Mouse (Mus musculus): ENCODE measurements around the gene Fndc8. TPM values are rescaled to one million over a fixed set of nuclear protein-coding genes. Genes with fewer than 3 reads are reported as not detected.

Fndc8 gene
- polyA plus RNA-seq, 1 experiment from 2014 or later = 0.19 TPM

DNA sequence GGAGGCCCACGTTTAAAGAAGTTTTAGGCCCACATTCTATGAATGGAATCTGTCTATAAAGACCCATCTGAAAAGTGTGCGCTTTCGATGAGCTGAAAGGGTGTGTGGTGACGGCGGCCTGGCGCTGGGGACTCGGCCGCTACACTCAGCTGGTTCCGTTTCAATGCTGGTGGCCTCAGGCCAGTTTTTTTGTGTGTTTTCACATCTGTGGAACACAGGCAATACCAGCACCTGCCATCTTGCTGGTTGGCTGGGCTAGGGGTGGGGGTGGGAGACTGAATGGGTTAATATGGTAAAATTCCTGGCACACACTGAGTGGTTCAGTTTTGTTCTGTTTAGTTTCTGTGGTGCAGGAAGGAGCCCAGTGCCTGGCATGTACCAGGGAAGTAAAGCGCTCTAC, 35.9 kb upstream of the Fndc8 start:
- H3K9ac ChIP-seq = no peak overlapping the region
- H3K27me3 ChIP-seq = no peaks in the 10 kb centered on the region
- no peak overlapping the region for H3K4me3 ChIP-seq
- ATAC-seq (ENCODE audit: low FRiP score, low read depth) = no peak
- no peak overlapping the region for H3K4me2 ChIP-seq (replicated peaks)
- 72% methylated on average over 10 of the region's 10 CpGs for WGBS
- no peaks in the 10 kb centered on the region for H3K9me3 ChIP-seq
- no peaks in the 10 kb centered on the region for H3K36me3 ChIP-seq
- H3K27ac ChIP-seq = no peak overlapping the region; the same call in 1 of the 2 replicates
- peaks cover 10% of the 10 kb centered on the region for H3K4me1 ChIP-seq

GRCm38 (mm10) chr11:82857307-82857848, 34.5 kb upstream of the Fndc8 start:
- H3K4me1 ChIP-seq = peaks cover 21% of the 10 kb centered on the region
- H3K27ac ChIP-seq = no peak overlapping the region
- H3K36me3 ChIP-seq = no peaks in the 10 kb centered on the region
- H3K27me3 ChIP-seq = no peaks in the 10 kb centered on the region
- no peak for ATAC-seq (ENCODE audit: low FRiP score, low read depth)
- no peak overlapping the region for H3K4me3 ChIP-seq
- no peak overlapping the region for H3K9ac ChIP-seq
- no peak overlapping the region for H3K4me2 ChIP-seq (replicated peaks)
- WGBS = 84% methylated on average over 13 of the region's 13 CpGs
- no peaks in the 10 kb centered on the region for H3K9me3 ChIP-seq

GRCm38 (mm10) chr11:82860759-82861158, 31.2 kb upstream of the Fndc8 start:
- ATAC-seq (ENCODE audit: low FRiP score, low read depth) = no peak
- Histone ChIP-seq H3K27me3 (no peaks in the 10 kb centered on the region), H3K36me3 (no peaks in the 10 kb centered on the region), H3K27ac (no peak overlapping the region), H3K4me2 (replicated peaks) (no peak overlapping the region), H3K4me3 (no peak overlapping the region), H3K9me3 (no peaks in the 10 kb centered on the region), H3K4me1 (peaks cover 29% of the 10 kb centered on the region), H3K9ac (no peak overlapping the region)
- WGBS = 91% methylated on average over 6 of the region's 6 CpGs

DNA sequence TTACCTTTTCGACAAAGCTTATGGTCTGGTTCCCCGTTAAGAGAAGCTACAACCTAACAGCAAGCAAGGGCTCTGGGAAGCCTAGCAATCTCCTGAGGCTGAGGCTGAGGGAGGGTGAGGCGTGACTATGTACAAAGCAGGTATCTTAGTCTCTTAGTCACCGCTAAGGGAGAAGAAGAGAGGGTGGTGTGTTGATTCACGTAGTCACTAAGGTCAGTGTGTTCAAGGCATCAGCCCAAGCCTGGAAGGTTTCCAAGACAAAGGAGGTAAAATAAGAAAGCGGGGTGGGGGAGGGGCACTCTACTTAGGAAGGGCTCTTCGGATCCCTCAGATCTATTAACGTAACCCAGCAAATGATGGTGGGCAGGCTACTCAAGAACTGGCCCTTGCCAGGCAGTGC, 30.4 kb upstream of the Fndc8 start:
- 72% methylated on average over 8 of the region's 8 CpGs for WGBS
- no peaks in the 10 kb centered on the region for H3K27me3 ChIP-seq
- no peak for ATAC-seq (ENCODE audit: low FRiP score, low read depth)

GRCm38 (mm10) chr11:82862638-82863037, 29.3 kb upstream of the Fndc8 start:
- H3K36me3 ChIP-seq = no peaks in the 10 kb centered on the region
- H3K9ac ChIP-seq = no peak overlapping the region
- 72% methylated on average over 9 of the region's 9 CpGs for WGBS
- H3K4me1 ChIP-seq = peaks cover 19% of the 10 kb centered on the region
- H3K4me3 ChIP-seq = no peak overlapping the region
- no peak for ATAC-seq (ENCODE audit: low FRiP score, low read depth)
- H3K27me3 ChIP-seq = no peaks in the 10 kb centered on the region
- no peak overlapping the region for H3K27ac ChIP-seq
- no peaks in the 10 kb centered on the region for H3K9me3 ChIP-seq
- no peak overlapping the region for H3K4me2 ChIP-seq (replicated peaks)

More for the DNA sequence above, 30.4 kb upstream of the Fndc8 start:
- peaks cover 23% of the 10 kb centered on the region for H3K4me1 ChIP-seq
- H3K27ac ChIP-seq = no peak overlapping the region
- no peaks in the 10 kb centered on the region for H3K36me3 ChIP-seq
- H3K4me3 ChIP-seq = no peak overlapping the region
- no peak overlapping the region for H3K9ac ChIP-seq
- H3K4me2 ChIP-seq (replicated peaks) = no peak overlapping the region
- H3K9me3 ChIP-seq = no peaks in the 10 kb centered on the region

GRCm38 (mm10) chr11:82863059-82863458, 28.9 kb upstream of the Fndc8 start:
- ATAC-seq (ENCODE audit: low FRiP score, low read depth) = no peak
- Histone ChIP-seq H3K4me3 (no peak overlapping the region), H3K27ac (no peak overlapping the region), H3K9me3 (no peaks in the 10 kb centered on the region), H3K4me1 (peaks cover 19% of the 10 kb centered on the region), H3K4me2 (replicated peaks) (no peak overlapping the region), H3K27me3 (no peaks in the 10 kb centered on the region), H3K36me3 (no peaks in the 10 kb centered on the region), H3K9ac (no peak overlapping the region)
- WGBS = 72% methylated on average over 2 of the region's 2 CpGs

GRCm38 (mm10) chr11:82863488-82863931, 28.4 kb upstream of the Fndc8 start:
- H3K4me3 ChIP-seq = no peak overlapping the region
- H3K27ac ChIP-seq = peak overlapping the region; percentile 44; the same call in 1 of the 2 replicates
- ATAC-seq (ENCODE audit: low FRiP score, low read depth) = no peak
- peaks cover 21% of the 10 kb centered on the region for H3K4me1 ChIP-seq
- no peaks in the 10 kb centered on the region for H3K36me3 ChIP-seq
- H3K27me3 ChIP-seq = no peaks in the 10 kb centered on the region
- no peak overlapping the region for H3K9ac ChIP-seq
- no peak overlapping the region for H3K4me2 ChIP-seq (replicated peaks)
- 50% methylated on average over 4 of the region's 4 CpGs for WGBS
- H3K9me3 ChIP-seq = no peaks in the 10 kb centered on the region

- Histone ChIP-seq H3K27me3 (no peaks in the 10 kb centered on the region), H3K9me3 (no peaks in the 10 kb centered on the region), H3K27ac (no peak overlapping the region), H3K9ac (no peak overlapping the region), H3K4me2 (replicated peaks) (no peak overlapping the region), H3K4me1 (peaks cover 26% of the 10 kb centered on the region), H3K36me3 (no peaks in the 10 kb centered on the region), H3K4me3 (no peak overlapping the region)
- 81% methylated on average over 10 of the region's 10 CpGs for WGBS
- no peak for ATAC-seq (ENCODE audit: low FRiP score, low read depth)
Observed at GRCm38 (mm10) chr11:82865957-82866356, 26.0 kb upstream of the Fndc8 start.

- 33% methylated on average over 7 of the region's 7 CpGs for WGBS
- H3K27ac ChIP-seq = no peak overlapping the region
- no peaks in the 10 kb centered on the region for H3K27me3 ChIP-seq
- H3K4me2 ChIP-seq (replicated peaks) = no peak overlapping the region
- no peak overlapping the region for H3K9ac ChIP-seq
- no peaks in the 10 kb centered on the region for H3K9me3 ChIP-seq
- no peaks in the 10 kb centered on the region for H3K36me3 ChIP-seq
- peaks cover 17% of the 10 kb centered on the region for H3K4me1 ChIP-seq
- no peak for ATAC-seq (ENCODE audit: low FRiP score, low read depth)
- no peak overlapping the region for H3K4me3 ChIP-seq
Observed at GRCm38 (mm10) chr11:82866850-82867564, 24.9 kb upstream of the Fndc8 start.

GRCm38 (mm10) chr11:82867956-82868355, 24.0 kb upstream of the Fndc8 start:
- H3K9ac ChIP-seq = no peak overlapping the region
- no peaks in the 10 kb centered on the region for H3K9me3 ChIP-seq
- no peak for ATAC-seq (ENCODE audit: low FRiP score, low read depth)
- 63% methylated on average over 5 of the region's 5 CpGs for WGBS
- H3K27me3 ChIP-seq = no peaks in the 10 kb centered on the region
- no peaks in the 10 kb centered on the region for H3K36me3 ChIP-seq
- no peak overlapping the region for H3K27ac ChIP-seq
- H3K4me3 ChIP-seq = no peak overlapping the region
- H3K4me2 ChIP-seq (replicated peaks) = no peak overlapping the region
- peaks cover 9% of the 10 kb centered on the region for H3K4me1 ChIP-seq

DNA sequence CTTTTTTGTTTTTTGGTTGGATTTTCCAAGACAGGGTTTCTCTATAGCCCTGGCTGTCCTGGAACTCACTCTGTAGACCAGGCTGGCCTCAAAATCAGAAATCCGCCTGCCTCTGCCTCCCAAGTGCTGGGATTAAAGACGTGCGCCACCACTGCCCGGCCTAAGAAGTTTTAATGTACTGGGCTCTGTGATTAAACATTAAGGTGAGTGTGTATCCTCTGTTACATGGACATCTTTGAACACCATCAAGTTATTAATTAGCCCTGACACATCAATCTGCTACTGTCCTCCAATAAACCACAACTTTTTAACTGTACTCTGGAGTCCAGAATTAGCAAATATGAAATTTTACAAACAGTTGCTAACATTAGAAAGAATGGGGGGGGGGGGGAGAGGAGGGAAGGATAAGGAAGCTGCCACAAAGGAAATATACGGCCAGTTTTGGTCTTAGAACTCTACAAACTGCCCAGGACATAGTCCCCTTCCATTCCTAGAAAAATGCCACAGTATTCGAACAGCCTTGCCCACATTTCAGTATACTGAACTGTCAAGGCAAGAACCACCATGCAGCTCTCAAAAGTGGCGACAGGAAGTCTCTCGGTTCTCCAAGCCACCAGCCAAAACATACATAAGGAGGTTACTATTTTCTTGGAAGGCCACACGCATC, 22.3 kb upstream of the Fndc8 start:
- H3K4me2 ChIP-seq (replicated peaks) = peak overlapping the region; percentile 77
- H3K9ac ChIP-seq = peak overlapping the region; percentile 81

More for the DNA sequence above, 22.3 kb upstream of the Fndc8 start:
- no peaks in the 10 kb centered on the region for H3K9me3 ChIP-seq
- no peaks in the 10 kb centered on the region for H3K36me3 ChIP-seq
- H3K27ac ChIP-seq = no peak overlapping the region
- ATAC-seq (ENCODE audit: low FRiP score, low read depth) = no peak
- peak overlapping the region; percentile 85 for H3K4me3 ChIP-seq
- peaks cover 6% of the 10 kb centered on the region for H3K4me1 ChIP-seq
- no peaks in the 10 kb centered on the region for H3K27me3 ChIP-seq
- 72% methylated on average over 9 of the region's 9 CpGs for WGBS

Data from limb, embryonic 13.5 days (tissue).